Mouse (Mus musculus) ES-E14 (cell line): ENCODE results near the gene Aire.
"Not testable (repeated sequence)": the region's sequence is repeated elsewhere in the genome, so short reads cannot be mapped to it uniquely, and the experiment has no call there.

Experiments used
- CHD2 ChIP-seq: IDR thresholded peaks from 2 replicates; pipeline ENCODE4 v1.6.1; 2014; ENCODE audit warnings: mild to moderate bottlenecking, low read depth, low read length, inconsistent platforms
- HCFC1 ChIP-seq: IDR thresholded peaks from 2 replicates; pipeline ENCODE4 v1.6.1; 2012; ENCODE audit warnings: low read length, inconsistent platforms, borderline replicate concordance; ENCODE audit not compliant: insufficient read depth
- ZC3H11A ChIP-seq: IDR thresholded peaks from 2 replicates; pipeline ENCODE4 v1.6.1; 2012; ENCODE audit warnings: low read depth, mild to moderate bottlenecking, inconsistent platforms, low read length, borderline replicate concordance
- ZNF384 ChIP-seq: IDR thresholded peaks from 2 replicates; pipeline ENCODE4 v1.6.1; 2012; ENCODE audit warnings: low read depth, low read length, inconsistent platforms

GRCm38 (mm10) chr10:78025453-78025852 lies 18.0 kb downstream of the Aire start:
- not testable (repeated sequence) for TF ChIP-seq CHD2, ZC3H11A, ZNF384, HCFC1
